Mouse (Mus musculus): ENCODE measurements around the gene Agtr1b.

- TF ChIP-seq CTCF (IDR thresholded peaks at IDR 0.05; ENCODE audit: borderline replicate concordance, insufficient read depth, low read depth, low read length) (no peak), POLR2A (IDR thresholded peaks at IDR 0.05; ENCODE audit: borderline replicate concordance, insufficient read depth, low read length) (no peak)
These were observed 18.8 kb downstream of the Agtr1b start for GRCm38 (mm10) chr3:20348206-20348605.

Measured in cerebellum, adult 2 months (tissue).